Mouse (Mus musculus) liver, embryonic 14.5 days (tissue): ENCODE measurements around the gene Ubl7. TPM values are rescaled to one million over a fixed set of nuclear protein-coding genes. Genes with fewer than 3 reads are reported as not detected.

Source experiments
- ATAC-seq: fragments of 200-750 bp; cut with Nextera tagmentation; 2 replicates; pipeline ENCODE4 v1.8.0; 2017; ENCODE audit warnings: moderate number of reproducible peaks, mild to moderate bottlenecking, moderate library complexity; ENCODE audit not compliant: insufficient read depth
- DNase-seq, 3 experiments: peaks; one replicate each; pipeline ENCODE4 v3.0.0-alpha.2; 2012 to 2013; ENCODE audit warnings: low read depth in 3 of 3, low spot score in 3 of 3
- H3K27ac ChIP-seq: fragments of 300-500 bp; sonication (generic); 2 replicates; pipeline ENCODE4 v1.5.1; 2014; ENCODE audit warnings: moderate library complexity, mild to moderate bottlenecking, control low read depth, inconsistent platforms
- H3K27me3 ChIP-seq: fragments of 300-500 bp; sonication (generic); 2 replicates; pipeline ENCODE4 v1.6.1; 2014; ENCODE audit warnings: mild to moderate bottlenecking, low read length, moderate library complexity; ENCODE audit not compliant: control insufficient read depth, insufficient read depth
- H3K36me3 ChIP-seq: fragments of 300-500 bp; sonication (generic); replicated peaks from 2 replicates; pipeline ENCODE4 v1.6.1; 2014; ENCODE audit warnings: low read depth; ENCODE audit not compliant: control insufficient read depth, insufficient read depth
- H3K4me1 ChIP-seq, 2 experiments: fragments of 200-500 bp in 1 of 2; fragments of 300-500 bp in 1 of 2; sonication (generic) in 1 of 2; replicated peaks; 2 replicates each; pipeline ENCODE4 v1.6.1; 2012 to 2014; ENCODE audit warnings: antibody characterized with exemption in 1 of 2, inconsistent platforms in 1 of 2, low read length in 1 of 2; ENCODE audit not compliant: control insufficient read depth in 2 of 2, insufficient read depth in 2 of 2
- H3K4me2 ChIP-seq: fragments of 300-500 bp; sonication (generic); 2 replicates; pipeline ENCODE4 v1.6.1; 2014; ENCODE audit warnings: low read depth, mild to moderate bottlenecking, control low read depth, moderate library complexity
- H3K4me3 ChIP-seq, 2 experiments: fragments of 200-500 bp in 1 of 2; fragments of 300-500 bp in 1 of 2; sonication (generic) in 1 of 2; 2 replicates each; pipeline ENCODE4 v1.5.1; 2012 to 2014; ENCODE audit warnings: low read depth in 2 of 2, low read length in 2 of 2, mild to moderate bottlenecking in 2 of 2, control low read depth in 1 of 2, inconsistent platforms in 1 of 2, moderate library complexity in 1 of 2; ENCODE audit not compliant: insufficient read depth in 1 of 2
- H3K9ac ChIP-seq: fragments of 300-500 bp; sonication (generic); replicated peaks from 2 replicates; pipeline ENCODE4 v1.6.1; 2014; ENCODE audit warnings: mild to moderate bottlenecking, control low read depth, moderate library complexity
- H3K9me3 ChIP-seq: fragments of 300-500 bp; sonication (generic); 2 replicates; pipeline ENCODE4 v1.6.1; 2016; ENCODE audit warnings: low read length, mixed read lengths; ENCODE audit not compliant: control insufficient read depth
- CTCF ChIP-seq: IDR thresholded peaks from 2 replicates; pipeline ENCODE4 v1.5.1; 2016; ENCODE audit warnings: antibody characterized with exemption, low read depth, control low read depth
- EP300 ChIP-seq: IDR thresholded peaks from 2 replicates; pipeline ENCODE4 v1.6.1; 2016; ENCODE audit warnings: antibody characterized with exemption, low read depth
- WGBS: fragments of 180-500 bp; shearing (Covaris S2); extraction: QIAGEN DNeasy Blood & Tissue Kit; methylation state at CpG from one replicate; pipeline ENCODE4 v1.1.7; 2014; ENCODE audit not compliant: insufficient replicate concordance; 5-methylcytosine and 5-hydroxymethylcytosine counted together
- polyA plus RNA-seq, 2 experiments: library from polyadenylated mRNA; depleted of rRNA in 1 of 2; stranded (reverse) in 1 of 2; unstranded in 1 of 2; fragments of >200 nt; fragmentation: Nextera tagmentation in 1 of 2; extraction: Ambion mirVana in 1 of 2; gene quantifications; 2 replicates each; pipeline versions ENCODE4 v1.2.1 to v1.2.3; 2012 to 2014

The Ubl7 gene
- polyA plus RNA-seq (2012; rRNA removed) (25.4 and 35.6 TPM in 2 replicates), polyA plus RNA-seq (2014; fragmentation: Nextera tagmentation; extraction: Ambion mirVana) (44.8 and 46.6 TPM in 2 replicates)

- peak within 1 kb of the TSS; percentile 28 for H3K27ac ChIP-seq
- H3K4me2 ChIP-seq, result peak within 1 kb of the TSS; percentile 88
- peaks cover 2% of the 10 kb centered on the region; the same call in 1 of the 2 replicates for H3K36me3 ChIP-seq
- H3K9me3 ChIP-seq, result no peaks in the 10 kb centered on the region
- under 1% methylated on average over 47 of the region's 47 CpGs for WGBS
- TF ChIP-seq CTCF (no peak; the same call in 1 of the 2 replicates), EP300 (no peak; the same call in 1 of the 2 replicates)
- H3K4me1 ChIP-seq, result peaks cover 7 to 8% of the 10 kb centered on the region in 2 experiments
- ATAC-seq (peak; percentile 99), DNase-seq (peak; percentile 84 to 86 (median 85))
- H3K4me3 ChIP-seq, result peak within 1 kb of the TSS; percentile 73 to 96
- no peaks in the 10 kb centered on the region for H3K27me3 ChIP-seq
- peak within 1 kb of the TSS; percentile 83 for H3K9ac ChIP-seq
Measured at GRCm38 (mm10) chr9:57910254-57911160, at the start of gene Ubl7. Gene Ubl7 (plus strand): TSS chr9:57910979.

- Histone ChIP-seq H3K9ac (no peak overlapping the region), H3K9me3 (no peaks in the 10 kb centered on the region), H3K4me2 (no peak overlapping the region), H3K36me3 (no peaks in the 10 kb centered on the region), H3K4me3 (no peak overlapping the region), H3K27ac (no peak overlapping the region), H3K27me3 (no peaks in the 10 kb centered on the region), H3K4me1 (no peaks in the 10 kb centered on the region)
- DNase-seq (peak in 1 of 3 experiments; percentile 12), ATAC-seq (no peak)
- no peak for TF ChIP-seq EP300
- peak; percentile 70 for TF ChIP-seq CTCF
- 42% methylated on average over 9 of the region's 9 CpGs for WGBS
Measured at GRCm38 (mm10) chr9:57861951-57862471, 48.8 kb upstream of the Ubl7 start.

GRCm38 (mm10) chr9:57864336-57864735 is 46.4 kb upstream of the Ubl7 start:
- H3K4me1 ChIP-seq, result no peaks in the 10 kb centered on the region
- H3K9ac ChIP-seq, result no peak overlapping the region
- H3K27ac ChIP-seq, result no peak overlapping the region
- ATAC-seq (no peak), DNase-seq (no peak)
- H3K36me3 ChIP-seq, result no peaks in the 10 kb centered on the region
- H3K4me3 ChIP-seq, result no peak overlapping the region
- no peaks in the 10 kb centered on the region for H3K27me3 ChIP-seq
- H3K4me2 ChIP-seq, result no peak overlapping the region
- no peaks in the 10 kb centered on the region for H3K9me3 ChIP-seq
- TF ChIP-seq CTCF, result no peak
- TF ChIP-seq EP300, result no peak

GRCm38 (mm10) chr9:57866530-57866929 is 44.2 kb upstream of the Ubl7 start:
- ATAC-seq (no peak), DNase-seq (no peak)
- H3K27ac ChIP-seq, result no peak overlapping the region
- WGBS, result 65% methylated on average over 7 of the region's 7 CpGs
- H3K36me3 ChIP-seq, result no peaks in the 10 kb centered on the region
- TF ChIP-seq CTCF (no peak), EP300 (no peak)
- no peak overlapping the region for H3K9ac ChIP-seq
- H3K27me3 ChIP-seq, result no peaks in the 10 kb centered on the region
- H3K4me2 ChIP-seq, result no peak overlapping the region
- no peaks in the 10 kb centered on the region for H3K4me1 ChIP-seq
- no peaks in the 10 kb centered on the region for H3K9me3 ChIP-seq
- no peak overlapping the region for H3K4me3 ChIP-seq

- Histone ChIP-seq H3K4me2 (no peak overlapping the region), H3K36me3 (no peaks in the 10 kb centered on the region), H3K27me3 (no peaks in the 10 kb centered on the region), H3K9me3 (no peaks in the 10 kb centered on the region), H3K9ac (no peak overlapping the region), H3K27ac (no peak overlapping the region), H3K4me3 (no peak overlapping the region), H3K4me1 (no peaks in the 10 kb centered on the region)
- TF ChIP-seq EP300, result no peak
- no peak for TF ChIP-seq CTCF
- no peak for DNase-seq
- no peak for ATAC-seq
- WGBS, result 80% methylated on average over 4 of the region's 4 CpGs
Measured at GRCm38 (mm10) chr9:57867236-57867635, 43.5 kb upstream of the Ubl7 start.
